Mouse (Mus musculus): Measurements from ENCODE around the gene Nop53.

The Nop53 gene

GRCm38 (mm10) chr7:15945721-15946536, at the start of gene Nop53:
TSS of gene Nop53 (minus strand) at chr7:15946074.
- peak; percentile 98 for DNase-seq (ENCODE audit: low read depth)

- no peak for DNase-seq (ENCODE audit: low read depth)
Observed at GRCm38 (mm10) chr7:15993789-15994188, 47.9 kb upstream of the Nop53 start.

- no peak for DNase-seq (ENCODE audit: low read depth)
Observed at GRCm38 (mm10) chr7:15993152-15993551, 47.3 kb upstream of the Nop53 start.

- DNase-seq (ENCODE audit: low read depth), result no peak
Observed at GRCm38 (mm10) chr7:15991764-15992163, 45.9 kb upstream of the Nop53 start.

GRCm38 (mm10) chr7:15987661-15988356, 41.9 kb upstream of the Nop53 start:
- no peak for DNase-seq (ENCODE audit: low read depth)

- DNase-seq (ENCODE audit: low read depth), result peak; percentile 81
Observed at GRCm38 (mm10) chr7:15982729-15983407, 37.0 kb upstream of the Nop53 start.

- DNase-seq (ENCODE audit: low read depth), result no peak
Observed at GRCm38 (mm10) chr7:15981538-15981937, 35.7 kb upstream of the Nop53 start.

- no peak for DNase-seq (ENCODE audit: low read depth)
Observed at GRCm38 (mm10) chr7:15980246-15980645, 34.4 kb upstream of the Nop53 start.

- DNase-seq (ENCODE audit: low read depth), result peak; percentile 62
Observed at GRCm38 (mm10) chr7:15975904-15976303, 30.0 kb upstream of the Nop53 start.

GRCm38 (mm10) chr7:15975451-15975850, 29.6 kb upstream of the Nop53 start:
- no peak for DNase-seq (ENCODE audit: low read depth)

GRCm38 (mm10) chr7:15974712-15975111, 28.8 kb upstream of the Nop53 start:
- peak; percentile 82 for DNase-seq (ENCODE audit: low read depth)

GRCm38 (mm10) chr7:15972247-15972646, 26.4 kb upstream of the Nop53 start:
- no peak for DNase-seq (ENCODE audit: low read depth)

- DNase-seq (ENCODE audit: low read depth), result peak; percentile 42
Observed at GRCm38 (mm10) chr7:15969674-15970073, 23.8 kb upstream of the Nop53 start.

- no peak for DNase-seq (ENCODE audit: low read depth)
Observed at GRCm38 (mm10) chr7:15968322-15968721, 22.4 kb upstream of the Nop53 start.

GRCm38 (mm10) chr7:15967312-15967711, 21.4 kb upstream of the Nop53 start, which contains the start of gene Ehd2:
TSS of gene Ehd2 (minus strand) at chr7:15967567.
- DNase-seq (ENCODE audit: low read depth), result peak; percentile 74

- no peak for DNase-seq (ENCODE audit: low read depth)
Observed at GRCm38 (mm10) chr7:15966489-15966888, 20.6 kb upstream of the Nop53 start.

- no peak for DNase-seq (ENCODE audit: low read depth)
Observed at GRCm38 (mm10) chr7:15963798-15964652, 18.2 kb upstream of the Nop53 start.

- DNase-seq (ENCODE audit: low read depth), result no peak
Observed at GRCm38 (mm10) chr7:15962311-15963288, 16.7 kb upstream of the Nop53 start.

- DNase-seq (ENCODE audit: low read depth), result no peak
Observed at GRCm38 (mm10) chr7:15961798-15962197, 15.9 kb upstream of the Nop53 start.

- no peak for DNase-seq (ENCODE audit: low read depth)
Observed at GRCm38 (mm10) chr7:15961239-15961638, 15.4 kb upstream of the Nop53 start.
